8 mouse cellular contexts compared by ENCODE assay signal in the genomic region with DNA sequence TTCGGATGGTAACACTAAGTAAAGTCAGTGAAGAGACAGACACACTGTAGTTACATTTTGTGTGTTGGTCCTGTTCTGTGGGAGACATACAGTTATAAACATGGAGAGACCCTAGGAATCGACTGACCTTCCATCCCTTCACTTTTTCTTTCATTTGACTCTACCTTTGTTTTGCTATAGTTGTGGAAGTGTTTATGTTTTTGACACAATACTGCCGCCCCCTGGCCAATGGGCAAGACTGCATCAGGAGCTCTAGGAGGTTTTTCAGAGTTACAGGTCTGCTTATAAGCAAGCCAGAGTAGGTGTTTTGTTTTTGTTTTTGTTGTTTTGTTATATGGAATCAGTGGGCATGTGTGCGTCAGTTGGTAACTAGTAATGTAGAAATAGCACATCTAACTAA.
A peak's percentile ranks its signal among the peaks of the same experiment; 100 is the strongest.
DNase-seq lines count a peak whose midpoint lies in the region; ATAC-seq lines count a peak whose summit lies in the region.

No protein-coding gene starts in this region.

- H3K9ac ChIP-seq in hindbrain, embryonic 13.5 days, result no peak overlapping the region

- H3K4me2 ChIP-seq in hindbrain, embryonic 13.5 days, result no peak overlapping the region

- H3K36me3 ChIP-seq in hindbrain, embryonic 10.5 days, result peaks cover 19% of the 10 kb centered on the region
- peaks cover 4% of the 10 kb centered on the region for H3K36me3 ChIP-seq in hindbrain, embryonic 13.5 days

- no peak for ATAC-seq in hindbrain, embryonic 13.5 days (ENCODE audit: low FRiP score)
- ATAC-seq in megakaryocyte-erythroid progenitor cell, adult 5-6 weeks (replicated peaks; ENCODE audit: low FRiP score, low TSS enrichment, poor library complexity, severe bottlenecking), result peak; percentile 62

- H3K27ac ChIP-seq in hindbrain, embryonic 10.5 days, result no peak overlapping the region
- no peak overlapping the region for H3K27ac ChIP-seq in hindbrain, embryonic 13.5 days

- H3K4me3 ChIP-seq in hindbrain, embryonic 10.5 days, result no peak overlapping the region
- no peak overlapping the region for H3K4me3 ChIP-seq in hindbrain, embryonic 13.5 days

- 0 out of 2 replicates have a peak, but pooled peaks cover under 1% of the 10 kb centered on the region for H3K27me3 ChIP-seq in hindbrain, embryonic 10.5 days (ENCODE audit: insufficient read depth, poor library complexity, severe bottlenecking)
- no peaks in the 10 kb centered on the region for H3K27me3 ChIP-seq in hindbrain, embryonic 13.5 days

- no peaks in the 10 kb centered on the region for H3K9me3 ChIP-seq in hindbrain, embryonic 10.5 days
- no peaks in the 10 kb centered on the region for H3K9me3 ChIP-seq in hindbrain, embryonic 13.5 days

- peak; percentile 55 for DNase-seq in hindbrain, embryonic 10.5 days (ENCODE audit: low spot score)
- peak; percentile 69 for DNase-seq in MN1 (ENCODE audit: low spot score)
- DNase-seq in cerebellum, adult 9-10 months, result peak; percentile 87
- DNase-seq in heart, adult 9 months (ENCODE audit: low spot score in 2 of 2), result peak; percentile 29 to 62
- DNase-seq in layer of hippocampus, postnatal 36 days, result peak; percentile 53 to 55
- peak; percentile 50 for DNase-seq in telencephalon, adult 2 months (ENCODE audit: low read depth, low spot score)

- 41% methylated on average over 4 of the region's 4 CpGs for WGBS in hindbrain, embryonic 10.5 days
- WGBS in hindbrain, embryonic 13.5 days, result 47% methylated on average over 4 of the region's 4 CpGs

- peaks cover 86% of the 10 kb centered on the region for H3K4me1 ChIP-seq in hindbrain, embryonic 10.5 days (replicated peaks)
- H3K4me1 ChIP-seq in hindbrain, embryonic 13.5 days (replicated peaks), result peaks cover 60% of the 10 kb centered on the region
